Mouse (Mus musculus) megakaryocyte, embryonic 14.5 days (primary cell): ENCODE results near the gene Slc25a44.

ENCODE experiments used
- FLI1 ChIP-seq: IDR thresholded peaks from 2 replicates; pipeline ENCODE4 v1.6.1; 2012; ENCODE audit warnings: low read length, inconsistent platforms, mixed read lengths
- GATA1 ChIP-seq: IDR thresholded peaks from 3 replicates; pipeline ENCODE4 v1.6.1; 2012; ENCODE audit warnings: mixed read lengths, low read length, inconsistent platforms, borderline replicate concordance

DNA sequence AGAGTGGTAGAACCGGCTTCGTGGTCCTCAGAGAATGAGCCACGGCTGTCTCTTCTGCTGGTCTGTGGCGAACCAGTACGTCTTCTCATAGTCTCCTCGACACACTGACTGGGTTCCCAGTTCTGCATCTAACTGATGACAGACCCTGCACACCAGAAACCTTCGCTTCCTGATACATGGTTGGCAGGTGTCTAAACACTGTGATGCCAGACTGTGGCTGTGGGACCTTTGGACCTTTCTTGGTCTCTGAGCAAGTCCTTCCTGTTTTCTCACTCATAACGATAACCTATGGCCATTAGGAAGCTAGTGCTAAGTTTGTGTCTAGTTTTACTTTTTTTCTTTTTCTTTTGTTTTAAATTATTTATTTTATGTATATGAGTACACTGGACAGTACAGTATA lies 23.5 kb upstream of the Slc25a44 start:
- TF ChIP-seq GATA1, result no peak
- no peak for TF ChIP-seq FLI1
